Mouse (Mus musculus): ENCODE measurements around the gene Insrr.
A peak's percentile ranks its signal among the peaks of the same experiment; 100 is the strongest.
"Not testable (repeated sequence)": the region's sequence is repeated elsewhere in the genome, so short reads cannot be mapped to it uniquely, and the experiment has no call there.

The Insrr gene

GRCm38 (mm10) chr3:87833482-87833881 lies 36.7 kb downstream of the Insrr start:
- DNase-seq (ENCODE audit: low spot score), result no peak

- peak; percentile 81 for DNase-seq (ENCODE audit: low spot score)
Measured at GRCm38 (mm10) chr3:87838622-87839021, 41.9 kb downstream of the Insrr start.

- DNase-seq (ENCODE audit: low spot score), result no peak
Measured at GRCm38 (mm10) chr3:87840858-87841257, 44.1 kb downstream of the Insrr start.

- no peak for DNase-seq (ENCODE audit: low spot score)
Measured at GRCm38 (mm10) chr3:87844981-87845380, 48.2 kb downstream of the Insrr start.

GRCm38 (mm10) chr3:87846186-87846585 lies 49.4 kb downstream of the Insrr start:
- DNase-seq (ENCODE audit: low spot score), result no peak

GRCm38 (mm10) chr3:87846650-87847110 lies 49.9 kb downstream of the Insrr start, which contains the start of gene Sh2d2a:
Sh2d2a (plus strand) TSS chr3:87846755.
- DNase-seq (ENCODE audit: low spot score), result no peak

- DNase-seq (ENCODE audit: low spot score), result no peak
Measured at GRCm38 (mm10) chr3:87847680-87848079, 50.9 kb downstream of the Insrr start.

- DNase-seq (ENCODE audit: low spot score), result no peak
Measured at GRCm38 (mm10) chr3:87849117-87849516, 52.4 kb downstream of the Insrr start.

- DNase-seq (ENCODE audit: low spot score), result no peak
Measured at GRCm38 (mm10) chr3:87854795-87855568, 58.2 kb downstream of the Insrr start.

GRCm38 (mm10) chr3:87855936-87856335 lies 59.2 kb downstream of the Insrr start:
- no peak for DNase-seq (ENCODE audit: low spot score)

GRCm38 (mm10) chr3:87857666-87858065 lies 60.9 kb downstream of the Insrr start:
- DNase-seq (ENCODE audit: low spot score), result no peak

GRCm38 (mm10) chr3:87859813-87860212 lies 63.1 kb downstream of the Insrr start:
- DNase-seq (ENCODE audit: low spot score), result peak; percentile 52

- DNase-seq (ENCODE audit: low spot score), result not testable (repeated sequence)
Measured at GRCm38 (mm10) chr3:87864111-87864510, 67.4 kb downstream of the Insrr start.
